Mouse (Mus musculus) hindbrain, embryonic 12.5 days (tissue): Measurements from ENCODE around the gene Il25. TPM values are rescaled to one million over a fixed set of nuclear protein-coding genes. Genes with fewer than 3 reads are reported as not detected.
"Not testable (repeated sequence)": the region's sequence is repeated elsewhere in the genome, so short reads cannot be mapped to it uniquely, and the experiment has no call there.

Experiments used
- ATAC-seq: fragments of 200-750 bp; cut with Nextera tagmentation; 2 replicates; pipeline ENCODE4 v1.8.0; 2017; ENCODE audit warnings: moderate TSS enrichment; ENCODE audit not compliant: low FRiP score
- H3K27ac ChIP-seq: fragments of 300-500 bp; sonication (generic); 2 replicates; pipeline ENCODE4 v1.5.1; 2016; ENCODE audit warnings: mild to moderate bottlenecking
- H3K27me3 ChIP-seq: fragments of 300-500 bp; sonication (generic); 2 replicates; pipeline ENCODE4 v1.6.1; 2016; ENCODE audit warnings: mild to moderate bottlenecking
- H3K36me3 ChIP-seq: fragments of 300-500 bp; sonication (generic); 2 replicates; pipeline ENCODE4 v1.6.1; 2016; ENCODE audit warnings: mild to moderate bottlenecking
- H3K4me1 ChIP-seq: fragments of 300-500 bp; sonication (generic); 2 replicates; pipeline ENCODE4 v1.6.1; 2016
- H3K4me2 ChIP-seq: fragments of 300-500 bp; sonication (generic); replicated peaks from 2 replicates; pipeline ENCODE4 v1.6.1; 2016; ENCODE audit warnings: mild to moderate bottlenecking
- H3K4me3 ChIP-seq: fragments of 300-500 bp; sonication (generic); 2 replicates; pipeline ENCODE4 v1.5.1; 2016; ENCODE audit warnings: mild to moderate bottlenecking
- H3K9ac ChIP-seq: fragments of 300-500 bp; sonication (generic); 2 replicates; pipeline ENCODE4 v1.6.1; 2016; ENCODE audit warnings: mild to moderate bottlenecking, moderate library complexity
- H3K9me3 ChIP-seq: fragments of 300-500 bp; sonication (generic); replicated peaks from 2 replicates; pipeline ENCODE4 v1.6.1; 2016; ENCODE audit warnings: mild to moderate bottlenecking
- WGBS: fragments of 180-500 bp; shearing (Covaris S2); methylation state at CpG from one replicate; pipeline ENCODE4 v1.1.7; 2016; 5-methylcytosine and 5-hydroxymethylcytosine counted together
- polyA plus RNA-seq: library from polyadenylated mRNA; unstranded; fragments of >200 nt; fragmentation: Nextera tagmentation; extraction: Ambion mirVana; gene quantifications from 2 replicates; pipeline ENCODE4 v1.2.1, GENCODE M21; 2016

Il25 gene
- polyA plus RNA-seq, 1 experiment from 2014 or later, result not detected

DNA sequence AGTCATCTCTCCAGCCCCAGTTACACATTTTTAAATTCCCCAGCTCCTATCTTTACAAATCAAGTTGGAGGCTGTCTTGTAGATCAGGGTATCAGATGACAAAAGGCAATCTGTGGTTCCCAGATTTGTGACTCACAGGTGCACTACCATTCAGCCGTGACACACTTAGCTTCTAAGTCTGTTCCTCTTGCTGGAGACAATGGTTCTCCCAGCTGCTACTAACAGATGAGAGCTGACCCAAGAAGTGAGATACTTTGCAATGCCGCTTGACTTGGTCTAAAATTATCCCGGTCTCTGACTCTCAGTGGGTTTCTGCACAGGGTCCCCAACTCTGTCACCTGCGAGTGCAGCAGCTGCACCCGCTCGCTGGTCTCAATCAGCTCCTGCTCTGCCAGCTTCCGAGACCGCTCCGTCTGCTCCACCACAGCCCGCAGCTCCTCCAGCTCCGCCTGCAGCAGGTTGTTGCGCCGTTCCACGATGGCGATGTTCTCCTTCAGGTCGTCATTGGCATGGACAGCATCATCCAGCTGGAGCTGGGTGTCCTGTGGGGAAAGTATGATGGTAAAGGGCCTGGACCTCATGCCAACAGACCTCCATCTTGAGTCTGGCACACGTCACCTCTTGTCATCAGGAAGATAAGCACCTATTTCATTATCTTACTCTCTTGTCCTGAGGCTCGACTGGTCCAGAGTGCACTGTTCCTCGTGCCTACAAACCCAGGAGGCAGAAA, 13.6 kb downstream of the Il25 start:
- Histone ChIP-seq H3K27ac (no peak overlapping the region), H3K9ac (no peak overlapping the region), H3K4me2 (no peak overlapping the region), H3K4me1 (no peaks in the 10 kb centered on the region), H3K4me3 (no peak overlapping the region), H3K36me3 (no peaks in the 10 kb centered on the region), H3K27me3 (peaks cover 5% of the 10 kb centered on the region; the same call in 1 of the 2 replicates), H3K9me3 (no peaks in the 10 kb centered on the region)
- 84% methylated on average over 19 of the region's 19 CpGs for WGBS
- ATAC-seq, result no peak

DNA sequence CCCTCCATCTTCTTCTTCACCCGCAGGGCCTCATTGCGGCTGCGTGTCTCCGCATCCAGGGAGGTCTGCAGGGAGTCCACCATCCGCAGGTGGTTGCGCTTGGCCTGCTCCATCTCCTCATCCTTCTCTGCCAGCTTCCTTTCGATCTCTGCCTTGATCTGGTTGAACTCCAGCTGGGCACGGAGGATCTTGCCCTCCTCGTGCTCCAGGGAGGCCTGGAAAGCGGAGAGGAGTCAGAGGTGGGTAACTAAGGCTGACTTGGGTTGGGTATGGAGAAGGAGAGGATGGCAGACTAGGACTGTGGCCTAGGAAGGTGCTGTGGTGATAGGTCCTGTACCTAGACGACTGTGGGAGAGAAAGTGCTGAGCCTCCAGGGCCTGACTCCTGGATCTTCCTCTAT, 14.5 kb downstream of the Il25 start:
- not testable (repeated sequence) for H3K4me2 ChIP-seq, H3K9ac ChIP-seq, H3K27me3 ChIP-seq, H3K4me1 ChIP-seq, H3K36me3 ChIP-seq, H3K9me3 ChIP-seq, H3K4me3 ChIP-seq, H3K27ac ChIP-seq, ATAC-seq
- 86% methylated on average over 11 of the region's 11 CpGs for WGBS

DNA sequence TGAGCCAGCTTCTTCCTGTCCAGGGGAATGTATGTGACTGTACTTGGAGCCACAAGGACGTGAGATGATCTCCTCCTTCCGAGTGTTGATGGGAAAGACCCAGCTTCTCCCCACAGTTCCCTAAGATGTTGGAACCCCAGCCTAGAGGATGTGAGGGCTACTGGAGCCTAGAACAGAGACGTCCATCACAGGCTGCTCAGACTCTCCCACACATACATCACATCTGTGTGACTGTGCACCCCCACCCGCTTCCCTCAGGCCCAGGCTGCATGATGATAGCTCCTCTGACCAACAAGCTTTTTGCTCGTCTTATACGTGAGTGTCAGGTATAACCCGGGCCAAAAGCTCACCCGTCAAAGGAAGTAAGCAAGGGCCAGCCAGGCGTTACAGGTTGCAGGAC, 16.3 kb downstream of the Il25 start:
- no peak for ATAC-seq
- Histone ChIP-seq H3K27me3 (peaks cover 5% of the 10 kb centered on the region; the same call in 1 of the 2 replicates), H3K4me2 (no peak overlapping the region), H3K36me3 (no peaks in the 10 kb centered on the region), H3K9me3 (no peaks in the 10 kb centered on the region), H3K4me3 (no peak overlapping the region), H3K9ac (no peak overlapping the region), H3K27ac (no peak overlapping the region), H3K4me1 (no peaks in the 10 kb centered on the region)
- 91% methylated on average over 9 of the region's 9 CpGs for WGBS

DNA sequence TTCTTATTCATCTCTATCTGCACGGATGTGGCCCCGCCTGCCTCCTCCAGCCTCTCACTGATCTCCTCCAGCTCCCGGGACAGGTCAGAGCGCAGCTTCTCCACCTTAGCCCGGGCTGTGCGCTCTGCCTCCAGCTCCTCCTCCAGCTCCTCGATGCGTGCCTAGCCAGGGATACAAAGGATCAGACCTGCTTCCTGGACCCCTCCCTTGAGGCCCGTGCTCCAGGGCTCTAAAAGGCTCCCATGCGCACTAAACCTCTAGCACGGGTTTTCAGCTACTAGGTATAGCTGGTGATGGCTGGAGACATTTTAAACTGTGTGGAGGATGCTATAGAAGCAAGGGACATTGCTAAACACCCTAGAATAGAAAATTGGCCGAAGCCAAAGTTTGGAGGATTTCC, 18.0 kb downstream of the Il25 start:
- Histone ChIP-seq H3K27ac (no peak overlapping the region), H3K9ac (no peak overlapping the region), H3K4me3 (no peak overlapping the region), H3K27me3 (peaks cover 5% of the 10 kb centered on the region; the same call in 1 of the 2 replicates), H3K4me2 (no peak overlapping the region), H3K9me3 (no peaks in the 10 kb centered on the region), H3K4me1 (no peaks in the 10 kb centered on the region), H3K36me3 (no peaks in the 10 kb centered on the region)
- 65% methylated on average over 12 of the region's 12 CpGs for WGBS
- ATAC-seq, result no peak

DNA sequence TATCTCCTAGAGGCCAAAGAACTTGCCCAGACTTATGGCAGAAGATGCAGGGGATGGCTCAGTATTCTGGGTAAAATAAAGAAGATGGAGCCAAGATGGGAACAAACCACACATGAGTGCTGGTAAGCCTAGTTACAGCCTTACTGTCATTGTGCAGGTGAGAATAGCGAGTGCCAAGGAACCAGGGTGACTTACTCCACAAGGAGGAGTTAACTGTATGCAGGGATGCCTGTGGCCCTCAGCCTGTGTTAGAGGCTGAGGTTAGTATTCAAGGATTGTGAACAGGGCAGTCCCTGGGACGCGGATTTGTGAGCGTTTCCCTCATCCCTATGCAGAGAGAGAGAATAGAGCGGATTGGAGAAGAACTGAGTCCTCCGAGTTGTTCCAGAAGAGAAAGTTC, 19.1 kb downstream of the Il25 start:
- Histone ChIP-seq H3K4me2 (no peak overlapping the region), H3K27me3 (peaks cover 5% of the 10 kb centered on the region; the same call in 1 of the 2 replicates), H3K4me1 (no peaks in the 10 kb centered on the region), H3K9me3 (no peaks in the 10 kb centered on the region), H3K9ac (no peak overlapping the region), H3K27ac (no peak overlapping the region), H3K4me3 (no peak overlapping the region), H3K36me3 (no peaks in the 10 kb centered on the region)
- no peak for ATAC-seq
- WGBS, result 87% methylated on average over 6 of the region's 6 CpGs

DNA sequence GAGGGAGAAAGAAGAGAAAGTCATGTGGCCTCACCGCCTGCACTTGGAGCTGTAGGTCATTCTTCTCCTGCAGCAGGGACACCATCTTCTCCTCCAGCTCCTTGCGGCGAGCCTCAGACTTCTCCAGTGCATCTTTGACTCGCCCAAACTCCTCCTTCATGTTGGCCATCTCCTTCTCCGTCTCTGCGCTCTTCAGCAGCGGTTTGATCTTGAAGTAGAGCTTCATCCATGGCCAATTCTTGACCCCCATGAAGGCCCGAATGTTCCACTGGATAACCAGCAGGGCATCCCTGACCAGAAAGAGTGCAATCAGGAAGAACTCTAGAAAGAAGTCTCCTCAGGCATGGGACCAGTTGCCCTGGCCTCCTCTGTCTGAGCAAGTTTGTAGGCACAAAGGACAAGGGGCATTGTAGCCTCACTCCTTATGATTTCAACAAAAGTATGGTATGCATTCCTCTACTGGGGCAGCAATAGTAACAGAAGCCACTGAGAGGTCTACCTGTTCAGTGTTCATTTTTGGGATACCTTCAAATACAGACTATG, 21.2 kb downstream of the Il25 start:
- Histone ChIP-seq H3K9ac (no peak overlapping the region), H3K4me1 (no peaks in the 10 kb centered on the region), H3K9me3 (no peaks in the 10 kb centered on the region), H3K27ac (no peak overlapping the region), H3K4me2 (no peak overlapping the region), H3K27me3 (peaks cover 5% of the 10 kb centered on the region; the same call in 1 of the 2 replicates), H3K4me3 (no peak overlapping the region), H3K36me3 (no peaks in the 10 kb centered on the region)
- WGBS, result 91% methylated on average over 8 of the region's 8 CpGs
- ATAC-seq, result no peak

DNA sequence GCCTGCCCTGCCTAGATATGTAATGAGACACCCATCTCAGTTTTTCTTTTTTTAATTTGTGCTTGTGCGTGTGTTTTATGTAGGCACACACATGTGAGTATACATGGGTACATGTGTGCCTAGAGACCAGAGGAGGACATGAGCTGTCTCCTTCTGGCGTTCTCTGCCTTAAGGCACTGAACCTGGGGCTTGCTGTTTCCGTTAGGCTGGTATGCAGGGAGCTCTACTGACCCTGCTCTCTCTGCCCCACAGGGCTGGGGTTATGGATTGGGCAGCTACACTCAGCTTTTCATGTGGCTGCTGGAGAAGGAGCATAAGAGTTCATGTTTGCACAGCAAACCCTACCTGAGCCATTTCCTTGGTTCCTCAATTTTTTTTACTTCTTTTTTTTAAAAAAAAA, 22.0 kb downstream of the Il25 start:
- 90% methylated on average over 3 of the region's 3 CpGs for WGBS
- H3K9me3 ChIP-seq, result no peaks in the 10 kb centered on the region

DNA sequence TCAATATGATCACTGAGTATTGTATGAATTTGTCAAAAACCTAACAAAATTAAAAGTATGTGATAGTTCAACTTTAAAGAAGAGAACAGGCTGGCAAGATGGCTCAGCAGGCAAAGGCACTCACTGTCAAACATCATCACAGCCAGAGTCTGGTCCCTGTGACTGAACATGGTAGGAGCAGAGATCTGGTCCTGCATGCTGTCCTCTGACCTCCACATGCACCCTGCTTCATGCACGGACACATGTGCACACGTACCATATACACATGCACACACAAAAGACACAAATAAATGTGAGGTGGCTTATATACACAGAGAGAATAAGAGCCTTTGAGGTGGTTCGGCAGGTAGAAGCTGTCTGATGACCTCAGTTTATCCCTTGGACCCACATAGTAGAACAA, 23.0 kb downstream of the Il25 start:
- H3K4me1 ChIP-seq, result no peaks in the 10 kb centered on the region
- H3K9ac ChIP-seq, result no peak overlapping the region
- WGBS, result 87% methylated on average over 3 of the region's 3 CpGs
- no peak overlapping the region for H3K4me2 ChIP-seq
- H3K27me3 ChIP-seq, result no peaks in the 10 kb centered on the region
- no peak overlapping the region for H3K27ac ChIP-seq
- no peaks in the 10 kb centered on the region for H3K9me3 ChIP-seq
- no peaks in the 10 kb centered on the region for H3K36me3 ChIP-seq
- no peak for ATAC-seq
- H3K4me3 ChIP-seq, result no peak overlapping the region

More for the DNA sequence above, 22.0 kb downstream of the Il25 start:
- Histone ChIP-seq H3K9ac (no peak overlapping the region), H3K4me2 (no peak overlapping the region), H3K27ac (no peak overlapping the region), H3K4me3 (no peak overlapping the region), H3K27me3 (no peaks in the 10 kb centered on the region), H3K36me3 (no peaks in the 10 kb centered on the region), H3K4me1 (no peaks in the 10 kb centered on the region)
- no peak for ATAC-seq

DNA sequence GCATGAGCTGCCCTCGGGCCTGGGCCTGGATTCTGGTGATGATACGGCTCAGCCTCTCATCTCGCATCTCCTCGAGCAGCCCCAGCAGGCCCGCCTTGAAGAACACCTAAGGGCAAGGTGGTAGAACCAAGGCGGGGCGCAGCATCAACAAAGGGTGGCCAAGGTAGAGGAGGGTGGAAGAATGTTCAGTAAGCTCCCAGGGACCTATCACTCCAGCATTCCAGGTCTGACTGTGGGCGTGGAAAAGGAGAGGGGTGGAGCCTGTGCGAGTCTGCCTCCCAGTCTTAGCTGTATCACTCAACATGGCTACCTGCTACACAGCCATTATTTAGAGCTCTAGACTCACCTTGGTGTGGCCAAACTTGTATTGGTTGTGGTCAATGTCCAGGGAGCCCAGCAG, 24.0 kb downstream of the Il25 start:
- H3K27me3 ChIP-seq, result no peaks in the 10 kb centered on the region
- no peaks in the 10 kb centered on the region for H3K4me1 ChIP-seq
- no peak overlapping the region for H3K4me3 ChIP-seq
- H3K9me3 ChIP-seq, result no peaks in the 10 kb centered on the region
- H3K36me3 ChIP-seq, result no peaks in the 10 kb centered on the region
- no peak overlapping the region for H3K4me2 ChIP-seq
- WGBS, result 82% methylated on average over 9 of the region's 9 CpGs
- H3K9ac ChIP-seq, result no peak overlapping the region
- no peak for ATAC-seq
- no peak overlapping the region for H3K27ac ChIP-seq

DNA sequence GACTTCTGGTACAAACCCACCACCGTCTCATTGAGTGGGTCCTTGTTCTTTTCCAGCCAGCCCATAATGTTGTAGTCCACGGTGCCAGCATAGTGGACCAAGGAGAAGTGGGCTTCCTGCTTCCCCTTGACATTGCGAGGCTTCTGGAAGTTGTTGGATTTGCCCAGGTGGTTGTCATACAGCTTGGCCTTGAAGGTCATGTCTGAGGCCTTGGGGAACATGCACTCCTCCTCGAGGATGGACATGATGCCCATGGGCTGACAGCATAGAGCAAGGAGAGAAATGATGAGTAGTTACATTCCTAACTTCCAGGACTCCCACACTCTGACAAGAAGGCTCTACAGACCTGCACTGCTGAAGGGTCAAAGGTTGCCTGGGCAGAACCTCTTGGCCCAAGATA, 26.0 kb downstream of the Il25 start:
- H3K4me3 ChIP-seq, result no peak overlapping the region
- WGBS, result 89% methylated on average over 4 of the region's 4 CpGs
- H3K9me3 ChIP-seq, result no peaks in the 10 kb centered on the region
- no peaks in the 10 kb centered on the region for H3K4me1 ChIP-seq
- H3K27ac ChIP-seq, result no peak overlapping the region
- no peak overlapping the region for H3K9ac ChIP-seq
- no peaks in the 10 kb centered on the region for H3K27me3 ChIP-seq
- H3K36me3 ChIP-seq, result no peaks in the 10 kb centered on the region
- H3K4me2 ChIP-seq, result no peak overlapping the region
- no peak for ATAC-seq

DNA sequence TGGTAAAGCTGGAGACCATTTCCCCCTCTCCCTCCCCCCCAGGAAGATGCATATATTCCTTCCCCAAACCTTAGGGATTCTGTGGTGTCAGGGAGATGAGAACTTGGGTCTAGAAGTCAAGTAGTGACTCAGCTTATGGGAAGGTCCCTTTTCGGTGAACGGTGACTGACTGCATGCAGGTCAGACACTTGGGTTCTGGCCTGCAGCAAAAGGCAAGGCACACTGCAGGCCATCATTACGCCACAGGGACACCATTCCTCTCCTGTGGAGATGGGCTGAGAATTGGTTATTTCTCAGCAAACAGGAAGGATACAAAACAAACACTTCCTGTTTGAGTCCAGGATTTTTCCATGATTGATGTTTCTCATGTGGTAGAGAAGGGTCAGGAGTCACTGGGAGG, 26.7 kb downstream of the Il25 start:
- Histone ChIP-seq H3K4me3 (no peak overlapping the region), H3K36me3 (no peaks in the 10 kb centered on the region), H3K4me1 (no peaks in the 10 kb centered on the region), H3K27me3 (no peaks in the 10 kb centered on the region), H3K9ac (no peak overlapping the region), H3K27ac (no peak overlapping the region), H3K4me2 (no peak overlapping the region), H3K9me3 (no peaks in the 10 kb centered on the region)
- 90% methylated on average over 3 of the region's 3 CpGs for WGBS
- ATAC-seq, result no peak

DNA sequence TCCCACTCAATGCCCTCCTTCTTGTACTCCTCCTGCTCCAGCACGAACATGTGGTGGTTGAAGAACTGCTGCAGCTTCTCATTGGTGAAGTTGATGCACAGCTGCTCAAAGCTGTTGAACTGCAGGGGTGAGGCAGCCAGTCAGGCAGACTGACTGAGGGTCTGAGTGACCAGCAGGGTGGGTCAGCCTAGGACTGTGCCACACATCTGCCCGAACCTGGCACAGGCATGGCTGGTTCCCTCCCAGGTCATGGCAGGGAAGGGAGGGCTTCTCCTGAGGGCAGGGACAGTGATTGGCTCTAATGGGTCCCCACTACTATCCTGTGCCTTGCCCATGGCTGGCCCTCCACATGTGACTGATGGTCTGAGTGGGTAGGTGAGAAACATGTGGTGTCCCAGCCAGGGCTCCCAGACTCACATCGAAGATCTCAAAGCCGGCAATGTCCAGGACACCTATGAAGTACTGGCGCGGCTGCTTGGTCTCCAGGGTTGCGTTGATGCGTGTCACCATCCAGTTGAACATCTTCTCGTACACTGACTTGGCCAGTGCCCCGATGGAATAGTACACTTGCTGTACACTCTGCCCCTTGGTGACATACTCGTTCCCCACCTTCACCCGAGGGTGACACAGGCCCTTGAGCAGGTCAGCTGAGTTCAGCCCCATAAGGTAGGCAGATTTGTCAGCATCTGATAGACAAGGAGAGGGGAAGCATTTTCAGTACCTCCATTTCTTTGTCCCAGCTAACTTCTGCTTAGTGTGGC, 27.5 kb downstream of the Il25 start:
- H3K4me3 ChIP-seq, H3K9me3 ChIP-seq, H3K4me2 ChIP-seq, H3K27me3 ChIP-seq, H3K36me3 ChIP-seq, H3K4me1 ChIP-seq, H3K9ac ChIP-seq, ATAC-seq, H3K27ac ChIP-seq: not testable (repeated sequence)
- WGBS, result 90% methylated on average over 12 of the region's 12 CpGs
